Mouse (Mus musculus): ENCODE data around the gene Gchfr.

Gene Gchfr

DNA sequence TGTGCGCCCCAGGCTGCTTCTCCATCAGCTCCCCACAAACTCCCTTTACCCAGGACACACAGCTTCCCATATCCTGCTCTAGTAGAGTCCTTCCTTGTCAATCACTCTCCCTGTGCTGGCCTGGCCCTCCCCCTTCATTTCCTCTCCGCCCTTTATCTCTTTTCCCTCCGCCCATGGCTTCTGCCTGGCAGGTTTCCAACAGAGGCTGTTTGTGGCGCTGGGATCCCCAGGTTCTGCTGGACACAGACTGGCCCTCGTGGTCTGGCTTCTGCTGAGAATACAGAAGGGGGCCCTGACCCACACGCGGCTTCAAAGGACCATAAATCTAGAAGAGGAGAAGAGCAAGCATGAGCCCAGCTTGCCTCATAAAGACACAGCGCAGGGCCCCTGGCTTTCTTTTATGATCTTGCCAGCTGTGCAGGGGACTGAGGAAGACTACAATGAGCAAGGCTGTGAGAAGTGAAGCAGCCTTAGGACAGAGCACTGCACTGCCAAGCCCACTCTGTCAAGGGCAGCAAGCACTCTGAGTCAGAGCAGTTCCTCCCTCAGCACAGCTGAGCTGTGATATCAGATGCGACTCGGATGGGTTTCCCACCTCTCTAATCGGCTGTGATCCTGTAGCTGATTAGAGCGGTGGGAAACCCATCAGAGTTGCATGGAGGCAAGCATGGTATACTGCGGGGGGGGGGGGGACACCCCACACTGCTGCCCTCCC is 5.4 kb downstream of the Gchfr start:
- peak; percentile 24 to 46 for DNase-seq (ENCODE audit: low spot score in 2 of 2)

DNA sequence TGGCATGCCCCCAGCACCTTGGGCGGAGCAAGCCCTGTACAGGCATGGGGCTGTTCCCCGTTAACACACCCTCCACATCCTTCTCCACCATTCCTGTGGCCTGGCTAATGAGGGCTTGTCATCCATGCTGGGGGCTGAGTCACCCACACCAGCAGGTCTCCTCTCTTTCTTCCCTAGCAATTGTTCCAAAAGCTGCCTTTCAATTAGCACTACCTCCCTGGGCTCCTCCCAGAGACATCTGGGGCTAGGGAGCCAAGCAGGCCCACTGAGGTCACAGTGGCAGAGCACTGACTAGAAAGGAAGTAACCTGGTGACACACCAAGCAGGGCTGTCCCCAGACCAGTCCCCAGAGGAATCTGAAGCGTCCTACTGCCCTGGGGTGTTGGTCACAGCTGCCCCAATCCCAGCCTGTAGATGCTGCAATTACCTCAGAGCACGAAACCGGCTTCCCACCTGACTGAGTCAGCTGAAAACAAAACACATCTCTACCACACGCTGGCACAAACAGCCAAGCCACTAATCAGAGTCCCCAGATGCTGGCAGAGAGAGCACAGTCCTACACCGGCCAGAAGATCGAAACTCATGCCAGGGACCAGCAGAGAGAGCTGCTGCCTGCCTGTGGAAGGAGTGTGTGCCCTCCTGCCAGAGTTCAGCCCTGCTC is 6.5 kb downstream of the Gchfr start, which contains the start of gene Gm14137:
TSS of gene Gm14137 (plus strand) at position 519 of the 661 bp plus-strand sequence.
- peak; percentile 42 to 51 for DNase-seq (ENCODE audit: low spot score in 2 of 2)

DNA sequence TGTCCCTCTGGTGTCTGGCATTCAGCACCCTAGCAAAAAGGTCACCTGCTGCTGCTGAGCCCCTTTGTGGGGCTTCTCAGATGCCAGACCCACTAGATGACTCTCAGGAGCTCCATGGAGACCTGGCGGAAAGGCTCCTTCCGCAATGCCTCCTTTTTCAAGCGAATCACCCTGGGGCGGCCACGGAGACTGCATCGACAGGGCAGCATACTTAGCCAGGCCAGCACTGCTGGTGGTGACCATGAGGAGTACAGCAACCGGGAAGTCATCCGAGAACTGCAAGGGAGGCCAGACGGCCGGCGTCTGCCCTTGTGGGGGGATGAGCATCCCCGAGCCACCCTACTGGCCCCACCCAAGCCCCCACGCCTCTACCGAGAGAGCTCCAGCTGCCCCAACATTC is 7.3 kb downstream of the Gchfr start:
- DNase-seq (ENCODE audit: low spot score in 2 of 2) = no peak

DNA sequence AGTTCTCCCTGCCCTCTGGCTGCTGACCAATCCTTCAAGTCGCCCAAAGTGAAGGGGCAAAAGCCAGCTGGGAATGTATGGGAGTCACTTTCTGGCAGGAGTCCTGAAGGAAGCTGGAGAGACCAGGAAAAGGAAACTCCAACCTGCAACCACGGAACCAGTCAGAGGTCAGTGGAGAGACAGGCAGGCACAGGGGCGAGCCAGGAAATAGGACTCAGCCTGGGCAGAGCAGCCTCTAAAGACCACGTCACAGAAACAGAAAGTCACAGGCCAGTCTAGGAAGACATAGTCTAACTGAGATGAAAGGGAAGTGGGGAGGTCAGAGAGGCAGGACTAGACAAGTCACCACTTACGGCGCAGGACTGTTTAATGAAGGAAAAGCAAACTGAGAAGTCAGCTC is 8.0 kb downstream of the Gchfr start:
- DNase-seq (ENCODE audit: low spot score in 2 of 2) = no peak

DNA sequence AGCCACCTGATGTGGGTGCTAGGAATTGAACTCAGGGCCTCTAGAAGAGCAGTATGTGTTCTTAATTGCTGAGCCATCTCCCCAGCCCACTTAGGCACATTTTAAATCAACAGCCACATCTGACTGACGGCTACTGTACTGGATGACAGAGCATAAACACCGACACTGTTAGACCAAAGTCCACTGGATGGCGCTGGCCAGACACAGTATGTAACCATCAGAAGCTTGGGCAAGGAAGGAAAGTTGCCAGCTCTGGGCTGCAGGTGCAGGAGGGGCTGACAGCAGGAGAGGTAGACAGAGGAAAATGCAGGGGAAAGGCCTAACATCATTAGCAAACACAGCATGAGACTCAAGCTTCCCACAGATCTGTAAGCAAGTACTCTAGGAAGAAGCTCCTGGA is 9.2 kb downstream of the Gchfr start:
- DNase-seq (ENCODE audit: low spot score in 2 of 2) = no peak

DNA sequence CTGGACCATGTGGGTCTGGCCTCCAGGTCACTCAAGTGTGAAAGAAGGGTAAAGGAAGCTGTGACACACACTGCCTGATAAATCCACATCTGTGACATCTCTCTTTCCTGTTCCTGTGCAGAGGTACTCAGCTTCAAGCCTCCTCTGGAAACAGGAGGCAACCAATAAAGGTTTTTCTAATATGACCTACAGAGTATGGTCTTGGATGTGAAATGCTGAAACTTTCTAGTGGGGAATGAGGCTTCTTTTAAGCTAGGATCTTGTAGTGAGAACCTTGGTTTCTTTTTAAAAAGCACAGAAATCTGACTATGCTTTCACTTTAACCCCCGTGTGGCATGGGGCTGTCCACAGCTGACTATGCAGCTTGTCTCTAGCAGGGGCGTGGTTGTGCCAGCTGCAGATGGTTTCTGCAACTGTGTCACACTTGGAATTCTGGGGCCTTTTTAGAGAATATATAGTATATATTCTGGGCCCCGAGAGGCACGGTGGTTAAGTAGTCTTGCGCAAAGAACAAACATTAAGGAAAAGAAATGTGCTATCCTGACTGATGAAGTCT is 9.9 kb downstream of the Gchfr start:
- no peak for DNase-seq (ENCODE audit: low spot score in 2 of 2)

DNA sequence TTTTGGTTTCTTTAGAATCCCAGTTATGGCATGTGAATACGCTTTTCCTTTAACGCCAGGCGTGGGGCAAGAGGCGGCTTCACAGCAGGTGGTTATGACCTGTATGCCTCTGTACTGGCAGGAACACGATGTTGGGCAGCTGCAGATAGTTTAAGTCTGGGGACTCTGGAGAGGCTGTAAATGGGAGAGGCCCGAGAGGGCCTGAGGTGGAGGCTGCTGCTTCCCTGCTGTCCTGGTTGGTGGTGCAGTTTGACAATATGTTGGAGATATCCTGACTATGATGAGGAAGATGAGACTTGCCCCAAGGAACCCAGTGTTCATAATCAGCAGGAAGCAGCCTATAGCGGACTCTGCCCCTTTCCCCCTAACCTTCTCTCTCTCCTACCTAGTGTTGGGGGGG is 15.3 kb downstream of the Gchfr start:
- DNase-seq (ENCODE audit: low spot score in 2 of 2) = no peak

DNA sequence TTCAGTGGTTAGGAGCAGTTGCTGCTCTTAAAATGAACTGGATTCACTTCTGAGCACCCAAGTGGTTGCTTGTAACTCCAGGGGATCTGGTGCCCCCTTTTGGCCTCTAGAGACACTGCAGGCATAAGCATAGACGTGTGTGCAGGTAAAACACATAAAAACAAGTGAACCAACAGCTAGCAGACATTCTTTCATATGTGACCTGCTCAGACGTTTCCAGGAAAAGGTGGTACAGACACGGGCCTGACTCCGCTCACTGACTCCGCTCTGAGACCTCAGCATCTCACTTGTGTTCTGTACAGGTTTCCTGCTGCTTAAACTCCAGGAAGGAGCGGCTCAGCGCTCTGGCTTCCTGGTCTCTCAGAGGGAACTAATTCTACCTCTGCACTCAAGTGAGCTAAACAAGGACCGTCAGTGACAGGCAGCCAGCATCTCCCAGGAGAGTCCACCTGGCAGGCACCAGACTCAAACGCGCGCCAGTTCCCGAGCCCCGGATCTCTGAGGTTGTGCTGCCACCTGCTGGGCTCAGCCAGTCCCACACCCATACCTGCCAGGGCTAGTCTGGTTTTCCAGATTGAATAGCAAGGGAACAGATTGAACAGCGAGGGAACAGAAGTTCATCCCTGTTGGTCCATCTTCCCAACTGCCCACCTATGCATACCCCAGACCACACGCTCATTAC is 21.6 kb downstream of the Gchfr start:
- DNase-seq (ENCODE audit: low spot score in 2 of 2) = peak; percentile 72 to 78

DNA sequence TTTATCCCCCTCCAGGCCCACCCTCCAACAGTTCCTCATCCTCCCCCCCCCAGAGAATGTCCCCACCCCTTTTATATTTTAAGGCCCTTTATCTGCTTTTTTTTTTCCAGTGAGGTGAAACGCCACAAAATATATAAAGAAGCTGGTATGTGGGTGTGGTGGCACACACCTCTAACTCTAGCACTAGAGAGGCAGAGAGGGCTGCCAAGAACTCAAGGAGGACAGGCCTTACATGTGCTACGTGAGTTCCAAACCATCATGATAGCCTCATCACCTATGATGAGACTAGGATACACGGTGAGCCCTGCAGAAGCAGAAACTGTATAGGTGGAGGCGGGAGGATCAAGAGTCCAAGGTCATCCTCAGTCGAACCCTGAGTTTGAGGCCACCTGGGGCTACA is 23.4 kb downstream of the Gchfr start:
- no peak for DNase-seq (ENCODE audit: low spot score in 2 of 2)

DNA sequence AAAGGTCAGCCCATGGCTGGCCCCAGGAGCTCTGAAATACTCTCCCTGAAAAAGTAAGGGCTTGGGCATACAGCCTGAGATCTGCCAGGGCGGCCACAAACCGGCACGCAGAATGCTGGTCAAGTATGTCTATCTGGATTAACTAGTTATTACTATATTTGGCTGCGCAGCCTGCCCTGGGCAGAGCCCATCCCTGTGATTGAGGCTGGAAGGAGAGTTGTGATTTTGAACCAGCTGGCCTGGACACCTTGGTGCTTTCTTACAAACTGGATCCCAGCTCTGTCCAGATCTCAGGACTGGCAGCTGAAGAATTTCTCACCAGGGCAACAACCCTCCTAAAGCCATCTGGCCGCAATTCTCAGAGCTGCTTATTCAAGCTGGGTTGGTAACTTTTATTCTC is 26.6 kb downstream of the Gchfr start:
- DNase-seq (ENCODE audit: low spot score in 2 of 2) = no peak

DNA sequence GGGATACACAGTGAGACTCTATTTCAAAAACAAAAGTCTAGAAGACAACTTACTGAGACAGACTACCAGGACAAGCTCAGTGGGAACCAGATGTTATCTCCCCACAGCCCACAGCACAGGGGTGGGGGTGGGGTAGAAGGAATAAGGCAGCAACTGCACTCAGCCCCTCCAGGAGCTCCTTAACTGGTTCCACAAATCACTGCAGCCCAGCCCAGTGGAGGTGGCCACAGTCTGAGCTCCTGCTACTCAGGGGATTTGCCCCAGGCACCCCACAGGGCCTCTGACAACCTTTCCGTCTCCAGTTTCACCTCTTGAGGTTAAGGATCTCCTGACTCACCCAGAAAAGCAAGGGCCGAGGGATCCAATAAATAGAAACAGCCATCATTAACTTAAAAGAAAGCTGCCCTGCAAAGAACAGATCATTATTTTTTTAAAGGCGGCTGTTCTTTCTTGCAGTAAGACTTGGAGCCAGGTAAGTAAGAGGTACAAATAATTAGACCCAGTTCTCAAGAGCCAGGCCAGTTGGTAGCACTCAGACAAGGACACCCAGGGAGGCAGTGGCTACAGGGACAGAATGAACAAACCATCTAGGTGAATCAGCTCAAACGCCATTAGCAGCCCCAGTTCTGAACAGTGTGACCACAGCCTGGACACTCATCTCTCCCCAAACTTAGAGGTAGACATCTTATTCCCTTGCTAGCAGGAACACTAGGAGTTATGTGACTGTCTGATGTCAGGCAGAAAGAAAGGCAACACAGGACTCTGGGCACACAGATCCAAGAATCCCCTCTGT is 28.9 kb downstream of the Gchfr start:
- DNase-seq (ENCODE audit: low spot score in 2 of 2) = no peak

DNA sequence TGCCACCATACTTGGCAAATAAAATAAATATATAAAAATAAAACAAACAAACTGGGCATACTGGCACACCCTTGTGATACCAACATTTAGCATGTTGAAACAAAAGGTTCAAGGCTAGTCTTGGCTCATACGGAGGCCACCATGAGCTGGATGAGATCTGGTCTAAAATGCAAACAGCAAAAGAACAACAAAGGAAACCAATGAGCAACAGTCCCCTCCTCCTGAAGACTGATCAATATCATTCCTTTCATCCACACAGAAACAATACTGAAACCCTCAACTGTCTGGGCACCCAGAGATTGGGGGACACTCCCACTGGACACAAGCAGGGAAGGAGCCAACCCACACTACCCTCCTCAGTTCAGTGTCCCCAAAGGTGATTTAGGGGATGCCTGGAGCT is 29.9 kb downstream of the Gchfr start:
- DNase-seq (ENCODE audit: low spot score in 2 of 2) = no peak

DNA sequence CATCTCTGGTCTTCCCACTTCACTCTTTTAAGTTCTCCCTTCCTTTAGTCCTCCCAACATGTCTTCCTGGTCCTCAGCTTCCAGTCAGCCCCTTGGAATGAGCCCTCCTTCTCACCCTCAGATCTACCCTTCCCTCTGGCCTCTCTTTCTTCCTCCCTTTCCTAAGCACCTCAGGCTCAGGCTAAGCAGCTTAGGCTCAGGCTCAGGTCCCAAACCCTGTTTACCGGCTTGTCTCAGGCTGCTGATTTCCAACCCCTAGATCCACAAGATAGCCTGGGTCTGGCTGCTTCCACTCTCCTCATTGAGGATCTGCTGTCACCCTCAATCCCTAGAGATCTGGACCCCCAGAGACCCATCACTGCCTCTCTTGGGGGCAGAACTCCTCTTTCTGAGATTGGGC is 30.5 kb downstream of the Gchfr start:
- no peak for DNase-seq (ENCODE audit: low spot score in 2 of 2)

DNA sequence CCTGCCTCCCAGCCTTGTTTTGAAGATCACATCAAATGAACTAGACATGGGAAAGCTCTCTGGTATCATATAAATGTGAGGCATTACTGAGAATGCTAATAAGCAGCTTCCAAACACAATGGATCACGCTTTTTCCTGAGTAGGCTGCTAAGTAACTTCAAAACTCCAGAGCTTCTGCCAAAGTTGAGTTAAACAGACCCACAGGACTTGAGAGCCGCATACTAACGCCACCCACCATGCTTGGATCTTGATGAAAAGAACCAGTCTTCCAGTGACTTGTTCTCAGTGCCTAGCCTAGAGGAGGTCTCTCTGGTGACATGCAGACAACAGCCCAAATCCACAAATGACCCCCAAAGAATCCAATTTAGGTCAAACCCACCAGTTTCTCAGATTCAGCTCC is 31.4 kb downstream of the Gchfr start:
- DNase-seq (ENCODE audit: low spot score in 2 of 2) = no peak

DNA sequence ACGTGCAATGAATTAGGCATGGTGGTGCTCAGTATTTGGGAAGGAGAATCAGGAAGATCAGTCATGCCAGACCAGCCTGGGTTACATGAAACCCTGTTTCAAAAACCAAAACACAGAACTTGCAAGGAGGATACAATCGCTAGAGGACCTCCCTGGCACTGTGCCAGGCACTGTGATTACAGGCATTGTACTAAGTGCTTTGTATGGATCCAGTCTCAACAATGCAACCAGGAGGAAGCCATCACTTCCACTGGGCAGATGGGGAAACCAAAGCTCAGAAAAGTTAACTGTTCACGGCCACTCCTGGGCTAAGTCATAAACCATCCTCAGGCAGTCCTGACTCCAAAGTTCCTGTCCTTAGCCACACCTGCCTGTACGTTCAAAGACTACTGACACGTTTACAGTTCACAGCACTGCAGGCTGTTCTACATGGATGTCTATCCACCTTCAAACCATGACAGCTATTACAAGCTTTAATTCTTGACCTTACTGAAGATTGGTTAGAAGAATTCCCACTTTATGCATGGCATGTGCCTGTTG is 35.4 kb downstream of the Gchfr start:
- no peak for DNase-seq (ENCODE audit: low spot score in 2 of 2)

DNA sequence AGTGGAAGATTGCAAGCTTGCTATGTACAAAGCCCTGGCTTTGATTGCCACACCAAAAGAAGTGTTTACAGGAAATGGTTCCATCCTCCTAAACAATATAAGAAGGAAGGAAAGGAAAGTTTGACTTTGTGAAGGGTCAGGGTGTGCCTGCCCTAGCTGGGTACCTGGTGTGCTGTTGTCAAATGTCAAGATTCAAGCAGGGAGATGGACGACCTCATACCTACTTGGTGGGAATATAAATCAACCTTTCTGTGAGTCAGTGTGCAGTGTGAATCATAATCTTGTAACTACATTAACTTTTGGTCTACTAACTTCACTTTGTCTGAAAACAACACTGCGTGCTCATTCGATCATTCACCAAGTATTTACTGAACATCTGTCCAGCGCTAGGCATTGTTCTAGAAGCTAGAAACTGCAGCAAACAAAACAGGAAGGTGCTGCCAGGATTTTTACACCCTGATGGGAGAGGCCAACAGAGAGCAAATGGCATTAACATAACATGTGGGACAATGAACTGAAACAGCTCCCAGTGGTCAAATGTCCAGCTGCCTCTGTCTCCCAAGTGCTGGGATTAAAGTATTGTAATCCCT is 36.4 kb downstream of the Gchfr start:
- no peak for DNase-seq (ENCODE audit: low spot score in 2 of 2)

DNA sequence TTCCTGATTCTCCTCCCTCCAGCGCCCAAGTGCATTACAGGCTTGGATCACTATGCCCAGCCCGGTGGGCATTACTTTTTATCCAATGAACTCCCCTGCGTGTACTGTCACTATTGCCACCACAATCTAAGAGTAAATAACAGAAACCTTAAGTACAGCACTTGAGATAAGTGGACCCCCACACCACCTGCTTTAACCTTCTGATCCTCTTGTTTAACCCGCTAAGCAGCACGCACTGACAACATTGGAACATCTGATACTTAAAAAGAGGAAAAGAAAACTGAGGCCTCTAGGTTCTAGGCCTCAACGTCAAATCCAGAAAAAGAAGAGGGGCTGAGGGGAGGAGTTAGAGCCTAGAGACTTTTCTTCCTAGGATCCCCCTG is 40.4 kb downstream of the Gchfr start:
- DNase-seq (ENCODE audit: low spot score in 2 of 2) = no peak

DNA sequence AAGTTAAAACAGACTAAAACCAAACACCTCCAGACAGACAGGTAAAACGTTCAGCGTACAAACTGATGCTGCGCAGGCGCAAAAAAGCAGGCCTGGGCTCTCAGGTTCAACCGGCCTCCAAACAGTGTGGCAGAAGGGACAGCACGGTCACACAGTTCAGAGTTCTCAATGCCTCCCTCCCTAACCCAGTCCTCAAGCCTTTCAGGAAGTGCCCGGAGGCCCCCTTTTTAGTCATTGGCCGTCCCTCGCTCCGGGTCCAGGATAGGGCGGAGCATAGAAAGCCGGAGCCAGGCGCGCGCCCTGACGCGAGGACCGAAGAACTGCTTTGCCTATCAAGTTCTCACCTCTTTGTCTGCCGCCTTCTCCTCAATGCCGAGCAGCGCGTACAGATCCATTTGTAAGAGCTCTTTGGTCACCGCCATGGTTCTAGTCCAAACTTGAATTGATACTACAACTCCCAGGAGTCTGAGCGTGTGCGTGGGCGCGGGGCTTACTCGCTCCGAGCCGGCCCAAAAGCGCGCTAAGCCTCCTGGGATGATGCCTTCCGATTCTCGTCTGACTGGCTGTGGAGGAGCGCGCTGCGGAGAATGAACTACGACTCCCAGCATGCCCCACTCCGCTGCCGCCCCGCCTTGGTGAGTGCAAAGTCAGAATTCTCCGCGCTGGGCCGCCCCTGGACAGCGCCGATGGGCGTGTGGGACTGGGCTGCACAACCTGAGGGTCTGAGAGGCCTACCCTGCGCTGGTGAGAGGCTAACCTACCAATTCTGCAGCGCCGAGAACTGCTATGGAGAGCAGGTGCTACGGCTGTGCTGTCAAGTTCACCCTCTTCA is 41.0 kb downstream of the Gchfr start, which contains the start of the genes Zfyve19 and Dnajc17:
TSS of gene Zfyve19 (plus strand) at position 274 of the 832 bp plus-strand sequence.
TSS of gene Dnajc17 (minus strand) at position 452 of the 832 bp plus-strand sequence.
- peak; percentile 96 for DNase-seq (ENCODE audit: low spot score in 2 of 2)

DNA sequence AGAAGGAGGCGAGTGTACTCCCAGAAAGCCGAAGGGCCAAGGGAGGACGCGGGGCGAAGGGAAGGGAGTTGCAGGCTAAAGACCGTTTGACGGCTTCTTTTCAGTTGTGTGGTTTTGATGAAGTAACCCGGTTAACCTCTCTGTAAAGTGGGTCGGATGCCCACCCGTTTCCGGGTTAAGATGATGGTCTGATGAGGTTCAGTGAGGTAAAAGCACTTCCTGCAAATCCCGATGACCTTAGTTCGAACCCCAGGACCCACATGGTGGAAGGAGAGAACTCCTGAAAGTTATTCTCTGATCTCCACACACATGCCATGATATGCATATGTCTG is 41.6 kb downstream of the Gchfr start:
- no peak for DNase-seq (ENCODE audit: low spot score in 2 of 2)

All from spleen, postnatal 36 days (tissue).